Mouse (Mus musculus): ENCODE results near the gene Stk16.
"Not testable (repeated sequence)": the region's sequence is repeated elsewhere in the genome, so short reads cannot be mapped to it uniquely, and the experiment has no call there.

Stk16 gene

DNA sequence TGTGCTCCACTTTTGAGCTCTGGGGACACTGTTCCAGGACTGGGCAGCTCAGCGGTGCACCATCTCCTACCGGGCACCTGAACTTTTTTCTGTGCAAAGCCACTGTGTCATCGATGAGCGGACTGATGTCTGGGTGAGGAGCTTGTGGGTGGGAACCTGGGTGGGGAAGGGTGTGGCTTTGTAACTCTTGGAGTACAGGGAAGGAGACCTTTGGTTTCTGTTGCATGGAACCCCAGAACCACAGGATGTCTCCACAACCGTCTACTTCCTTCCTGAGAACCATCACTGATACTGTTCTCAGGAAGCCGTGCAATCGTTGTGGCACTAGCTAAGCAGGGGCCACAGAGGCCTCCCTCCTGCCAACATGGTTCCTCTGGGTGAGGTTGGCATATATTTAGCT lies 2.5 kb downstream of the Stk16 start:
- no peak for DNase-seq (ENCODE audit: low spot score in 2 of 2)

DNA sequence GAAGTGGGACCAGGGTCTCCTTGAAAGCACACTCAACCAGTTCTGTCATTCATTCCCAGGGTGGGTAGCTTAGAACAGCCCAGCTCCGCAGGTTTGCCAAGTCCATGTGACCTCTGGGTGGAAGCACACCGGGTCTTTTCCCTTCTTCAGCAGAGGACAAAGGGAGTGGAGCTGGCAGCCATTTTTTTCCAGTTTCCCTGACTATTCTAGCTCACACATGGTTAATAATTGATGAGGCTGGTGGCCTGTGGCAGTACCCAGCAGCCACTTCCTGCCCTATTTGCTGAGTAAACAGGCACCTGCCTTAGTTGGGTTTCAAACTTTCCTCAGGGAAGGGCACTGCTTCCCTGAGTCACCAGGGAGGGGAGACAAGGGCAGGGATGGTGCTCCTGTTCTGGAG lies 3.8 kb downstream of the Stk16 start:
- no peak for DNase-seq (ENCODE audit: low spot score in 2 of 2)

DNA sequence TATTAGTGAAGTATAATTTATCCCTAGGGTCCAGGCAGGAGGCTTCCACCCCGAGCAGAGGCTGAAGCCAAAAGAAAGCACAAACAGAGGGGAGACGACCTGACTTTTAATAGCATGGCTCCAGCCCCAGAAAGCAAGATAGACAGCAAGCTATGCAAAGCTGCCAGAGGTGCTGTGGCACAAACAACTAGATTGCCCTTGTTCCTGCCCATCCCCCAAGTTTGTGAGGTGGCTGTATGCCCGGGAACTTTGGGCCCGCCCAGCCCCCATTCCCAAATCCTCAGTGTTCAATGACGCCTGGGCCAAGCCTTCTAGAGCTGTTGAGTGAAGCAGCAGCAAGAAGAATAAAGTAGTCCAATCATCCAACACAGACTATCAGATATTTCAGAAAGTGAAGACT lies 4.2 kb downstream of the Stk16 start:
- DNase-seq (ENCODE audit: low spot score in 2 of 2): no peak

DNA sequence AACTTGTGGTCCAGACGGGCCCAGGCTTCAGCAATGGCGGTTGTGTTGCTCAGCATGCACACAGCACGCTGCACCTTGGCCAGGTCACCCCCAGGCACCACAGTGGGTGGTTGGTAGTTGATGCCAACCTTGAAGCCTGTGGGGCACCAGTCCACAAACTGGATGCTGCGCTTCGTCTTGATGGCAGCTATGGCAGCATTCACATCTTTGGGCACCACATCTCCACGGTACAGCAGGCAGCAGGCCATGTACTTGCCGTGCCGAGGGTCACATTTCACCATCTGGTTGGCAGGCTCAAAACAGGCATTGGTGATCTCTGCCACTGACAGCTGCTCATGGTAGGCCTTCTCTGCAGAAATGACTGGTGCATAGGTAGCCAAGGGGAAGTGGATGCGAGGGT lies 5.1 kb downstream of the Stk16 start:
- DNase-seq (ENCODE audit: low spot score in 2 of 2): no peak

DNA sequence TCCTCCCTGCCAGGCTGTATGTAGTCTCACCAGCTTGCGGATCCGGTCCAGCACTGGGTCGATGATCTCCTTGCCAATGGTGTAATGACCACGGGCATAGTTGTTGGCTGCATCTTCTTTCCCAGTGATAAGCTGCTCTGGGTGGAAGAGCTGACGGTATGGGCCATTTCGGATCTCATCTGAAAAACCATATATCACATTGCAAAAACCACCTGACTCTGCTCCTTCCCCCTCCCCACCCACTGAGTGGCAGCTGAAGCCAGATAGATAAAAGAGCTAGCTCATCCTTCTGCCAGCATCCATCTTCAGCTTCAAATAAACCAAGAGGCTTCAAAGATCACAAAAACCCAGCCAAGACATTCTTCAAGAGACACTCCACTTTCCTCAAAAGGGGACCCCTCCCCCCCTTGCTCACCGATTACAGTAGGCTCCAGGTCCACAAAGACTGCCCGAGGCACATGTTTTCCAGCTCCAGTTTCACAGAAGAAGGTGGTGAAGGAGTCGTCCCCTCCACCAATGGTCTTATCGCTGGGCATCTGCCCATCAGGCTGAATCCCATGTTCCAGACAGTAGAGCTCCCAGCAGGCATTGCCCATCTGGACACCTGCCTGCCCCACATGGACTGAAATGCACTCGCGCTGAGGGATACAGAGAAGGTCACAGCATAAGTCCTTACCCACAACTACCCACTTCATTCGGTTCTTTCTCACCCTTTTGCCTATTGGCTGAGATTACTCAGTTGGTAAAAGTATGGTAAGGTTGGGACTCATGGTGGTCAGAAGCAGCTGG lies 6.4 kb downstream of the Stk16 start:
- no peak for DNase-seq (ENCODE audit: low spot score in 2 of 2)

DNA sequence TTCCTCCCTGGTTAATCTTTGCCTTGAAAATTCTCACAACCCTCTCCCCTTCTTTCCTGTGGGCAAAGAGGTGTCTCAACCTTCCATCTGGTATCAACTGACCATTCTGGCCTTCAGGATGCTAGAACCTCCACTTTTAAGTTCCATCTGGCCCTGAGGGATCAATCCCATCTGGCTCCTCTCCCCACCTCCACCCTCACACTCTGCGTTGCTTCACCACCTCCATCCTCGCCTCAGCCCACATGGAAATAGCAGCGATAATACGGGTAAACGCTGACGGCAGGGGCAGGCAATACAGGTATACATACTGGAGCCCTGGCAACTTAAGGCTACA lies 7.2 kb downstream of the Stk16 start:
- no peak for DNase-seq (ENCODE audit: low spot score in 2 of 2)

DNA sequence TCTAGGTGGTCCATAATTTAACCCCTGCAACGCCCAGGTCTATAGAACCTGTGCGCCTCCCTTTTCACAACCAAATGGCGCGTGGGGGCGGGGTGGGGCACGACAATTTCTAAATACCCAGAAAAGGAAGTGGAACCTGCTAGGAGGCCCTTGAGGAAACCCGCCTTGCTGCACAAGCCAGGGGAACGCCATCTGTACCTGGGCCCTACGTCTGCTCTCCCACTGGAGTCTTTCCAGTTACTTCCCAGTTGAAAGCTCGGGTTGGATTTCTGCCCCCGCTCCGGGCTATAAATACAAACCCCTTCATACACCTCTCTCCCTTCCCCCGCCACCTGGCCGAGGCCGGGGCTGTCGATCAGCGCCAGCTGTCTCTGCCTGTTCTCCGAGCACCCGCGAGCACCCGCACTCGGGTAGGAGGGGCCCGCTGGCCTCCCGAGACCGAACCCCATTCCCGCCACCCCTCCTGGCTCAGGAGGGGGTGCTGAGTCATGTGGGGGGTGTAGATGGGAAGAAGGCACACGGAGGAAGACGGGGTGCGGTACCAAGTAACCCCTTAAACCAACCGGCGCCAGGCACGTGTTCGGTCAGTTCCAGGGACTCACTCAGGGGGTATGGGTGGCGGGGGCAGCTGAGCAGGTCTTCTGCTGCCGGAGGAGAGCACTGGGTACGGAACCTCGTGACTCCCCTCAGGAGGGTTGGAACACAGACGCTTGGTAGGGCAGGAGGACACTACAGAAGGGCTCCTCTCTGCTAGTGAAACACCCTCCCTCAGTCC lies 7.8 kb downstream of the Stk16 start:
- DNase-seq (ENCODE audit: low spot score in 2 of 2): no peak

DNA sequence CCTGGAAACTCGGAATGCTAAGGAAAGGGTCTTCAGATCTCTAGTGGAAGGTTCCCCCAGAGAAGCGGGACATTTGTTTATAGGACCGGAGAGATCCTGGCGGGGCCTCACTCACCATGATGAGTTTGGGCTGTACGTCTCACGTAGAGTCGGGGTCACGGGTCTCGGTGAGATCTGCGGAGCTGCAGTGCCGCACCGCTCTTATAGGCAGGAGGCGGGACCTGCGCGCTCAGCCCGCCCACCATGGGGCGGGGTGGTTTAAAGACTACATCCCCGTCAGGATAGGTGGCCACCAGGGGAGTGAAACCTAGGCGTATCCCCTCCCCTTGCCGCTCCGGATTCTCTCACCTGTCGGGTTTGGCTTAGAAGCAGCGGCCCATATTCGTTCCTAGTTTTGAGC lies 8.4 kb downstream of the Stk16 start:
- DNase-seq (ENCODE audit: low spot score in 2 of 2): peak; percentile 75 to 83

DNA sequence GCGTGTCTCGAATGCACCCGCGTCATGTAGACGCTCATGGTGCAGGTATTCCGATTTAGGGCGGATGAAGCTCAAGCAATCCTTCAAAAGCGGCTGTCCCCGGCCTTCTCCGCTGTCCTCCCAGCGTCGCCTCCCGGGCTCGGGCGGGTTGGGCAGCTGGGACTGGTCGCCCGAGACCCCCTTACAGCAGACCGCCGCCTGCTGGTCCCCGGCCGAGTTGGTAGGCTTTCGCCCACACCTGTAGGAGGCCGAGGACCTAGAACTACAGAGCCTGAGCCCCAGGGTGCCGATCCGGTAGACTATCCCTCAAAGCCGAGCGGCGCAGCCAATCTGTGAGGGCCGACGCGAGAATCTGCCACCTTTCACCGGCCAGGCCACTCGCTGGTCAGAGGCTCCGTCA lies 8.9 kb downstream of the Stk16 start, which contains the start of gene Tuba4a:
TSS of gene Tuba4a (minus strand) at position 335 of the 400 bp plus-strand sequence.
- no peak for DNase-seq (ENCODE audit: low spot score in 2 of 2)

DNA sequence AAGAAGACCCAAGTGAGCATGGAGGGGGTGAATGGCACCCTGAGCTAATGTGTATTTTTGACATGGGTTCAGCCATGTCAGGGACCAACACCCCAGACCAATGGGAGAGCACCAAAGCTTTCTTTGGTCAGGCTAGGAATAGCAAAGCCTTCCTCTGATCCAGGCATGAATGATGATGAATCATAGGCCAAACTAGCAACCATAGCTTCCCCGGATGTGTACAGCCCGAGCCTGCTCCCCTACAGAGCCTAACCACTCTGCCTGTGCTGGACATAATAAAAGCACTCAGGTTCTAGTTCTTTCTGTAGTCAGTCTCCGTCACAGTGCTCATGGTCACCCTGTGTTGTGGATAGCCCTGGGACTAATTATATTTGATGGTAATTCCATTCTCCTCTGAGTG lies 10.9 kb downstream of the Stk16 start:
- DNase-seq (ENCODE audit: low spot score in 2 of 2): no peak

DNA sequence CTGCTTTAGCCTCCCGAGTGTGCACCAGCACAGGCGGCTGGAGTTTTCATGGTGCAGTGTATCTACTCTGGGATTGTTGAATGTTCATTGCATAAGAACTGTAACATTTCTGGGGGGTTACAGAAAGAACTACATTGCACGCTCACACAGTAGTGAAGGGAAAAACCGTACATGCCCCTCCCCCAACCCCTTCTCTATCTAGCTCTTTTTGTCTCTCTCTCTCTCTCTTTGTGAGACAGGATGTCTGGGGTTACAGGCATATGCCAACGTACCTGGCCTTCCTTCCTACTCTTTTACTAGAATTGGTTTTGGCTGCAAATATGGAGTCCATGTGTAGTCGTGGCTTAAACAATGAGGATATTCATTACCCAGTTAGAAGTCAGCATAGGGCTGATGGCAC lies 12.3 kb downstream of the Stk16 start:
- DNase-seq (ENCODE audit: low spot score in 2 of 2): no peak

DNA sequence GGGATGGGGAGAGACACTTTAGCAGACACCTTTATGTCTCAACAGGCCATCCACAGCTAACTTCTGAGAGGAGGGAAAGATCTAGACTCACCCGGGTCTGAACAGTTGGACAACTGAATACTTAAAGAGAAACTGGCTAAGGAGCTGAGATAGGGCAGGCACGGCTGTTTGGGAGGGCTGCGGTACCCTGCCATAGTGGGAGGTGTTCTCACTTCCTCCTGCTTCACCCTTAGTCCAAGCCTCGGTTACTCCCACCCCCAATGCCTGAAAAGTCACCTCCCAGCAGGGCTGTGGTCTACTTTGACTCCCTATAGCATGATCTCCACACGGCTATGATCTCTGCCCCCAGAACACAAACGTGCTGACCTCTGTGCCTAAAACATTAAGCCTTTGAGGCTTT lies 12.9 kb downstream of the Stk16 start:
- DNase-seq (ENCODE audit: low spot score in 2 of 2): no peak

DNA sequence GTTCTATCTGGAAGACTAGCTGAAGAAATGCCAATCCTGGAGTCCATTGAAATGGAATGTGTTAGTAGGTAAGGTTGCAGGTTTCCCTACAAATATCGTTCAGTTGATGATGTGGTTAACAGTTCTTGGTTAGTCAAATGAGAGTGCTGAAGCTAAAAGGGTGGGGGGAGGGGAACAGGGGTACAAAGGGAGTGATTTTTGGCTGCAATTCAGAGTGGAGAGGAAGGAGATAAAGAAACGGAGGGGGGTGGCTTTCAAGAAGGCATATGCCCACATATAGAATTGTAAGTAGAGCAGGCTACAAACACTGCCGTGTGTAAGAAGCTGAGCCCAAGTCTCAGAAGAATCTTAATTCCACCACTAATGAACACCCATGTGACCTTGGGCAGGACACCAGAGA lies 14.8 kb downstream of the Stk16 start:
- no peak for DNase-seq (ENCODE audit: low spot score in 2 of 2)

DNA sequence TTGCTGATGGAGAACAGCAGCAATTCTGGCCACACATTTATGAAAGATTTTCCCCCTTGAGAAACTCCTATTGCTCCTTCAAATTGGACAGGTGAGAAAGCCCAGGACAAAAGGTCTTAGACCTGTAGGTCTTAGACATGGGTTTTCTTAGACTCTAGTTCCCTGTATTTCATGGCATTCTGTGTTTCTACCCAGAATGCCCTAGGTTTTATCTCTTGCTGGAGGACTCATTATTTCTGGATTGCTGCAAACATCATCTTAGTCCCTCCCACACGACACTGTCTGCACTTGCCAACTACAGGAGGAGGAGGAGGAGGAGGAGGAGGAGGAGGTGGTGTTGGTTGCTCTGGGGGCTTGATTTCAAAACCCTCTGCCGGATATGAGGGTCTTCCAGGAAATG lies 15.5 kb downstream of the Stk16 start:
- no peak for DNase-seq (ENCODE audit: low spot score in 2 of 2)

DNA sequence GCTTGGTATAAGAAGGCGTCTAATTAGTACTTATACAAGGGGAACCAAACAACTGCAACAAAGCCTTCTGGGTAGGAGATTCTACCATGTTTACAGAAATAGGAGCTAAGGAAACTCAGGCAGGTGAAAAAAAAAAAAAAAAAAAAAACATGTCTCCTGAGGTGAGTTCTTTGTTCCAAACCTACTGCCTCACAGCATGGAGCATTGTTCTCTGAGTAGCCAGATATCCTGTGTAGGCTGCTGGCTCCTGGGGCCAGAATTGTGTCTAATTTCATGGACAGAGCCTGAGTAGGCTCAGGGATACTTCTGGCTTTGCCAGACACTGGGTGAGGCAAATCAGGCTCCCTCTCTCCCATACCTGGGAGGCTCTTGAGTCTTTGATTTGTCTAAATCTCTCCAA lies 17.0 kb downstream of the Stk16 start:
- no peak for DNase-seq (ENCODE audit: low spot score in 2 of 2)

DNA sequence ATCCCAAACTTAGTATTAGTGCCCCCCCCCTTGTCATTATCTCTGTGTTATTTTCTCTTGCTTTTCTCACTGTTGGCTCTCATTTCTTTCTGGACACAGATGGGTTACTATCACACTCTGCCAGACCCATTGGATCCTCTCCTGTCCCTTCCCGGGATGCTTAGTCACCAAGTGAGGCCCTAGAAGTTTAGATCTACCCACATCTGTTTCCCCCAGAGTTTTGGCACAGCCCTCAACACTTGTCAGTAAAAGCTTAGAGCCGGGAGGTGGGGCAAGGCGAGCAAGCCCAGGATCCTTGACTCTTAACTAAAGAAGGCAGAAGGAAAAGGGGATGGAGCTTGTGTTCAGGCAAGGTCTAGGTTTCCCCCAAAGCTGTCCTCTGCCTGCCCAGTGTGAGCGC lies 18.5 kb downstream of the Stk16 start:
- no peak for DNase-seq (ENCODE audit: low spot score in 2 of 2)

DNA sequence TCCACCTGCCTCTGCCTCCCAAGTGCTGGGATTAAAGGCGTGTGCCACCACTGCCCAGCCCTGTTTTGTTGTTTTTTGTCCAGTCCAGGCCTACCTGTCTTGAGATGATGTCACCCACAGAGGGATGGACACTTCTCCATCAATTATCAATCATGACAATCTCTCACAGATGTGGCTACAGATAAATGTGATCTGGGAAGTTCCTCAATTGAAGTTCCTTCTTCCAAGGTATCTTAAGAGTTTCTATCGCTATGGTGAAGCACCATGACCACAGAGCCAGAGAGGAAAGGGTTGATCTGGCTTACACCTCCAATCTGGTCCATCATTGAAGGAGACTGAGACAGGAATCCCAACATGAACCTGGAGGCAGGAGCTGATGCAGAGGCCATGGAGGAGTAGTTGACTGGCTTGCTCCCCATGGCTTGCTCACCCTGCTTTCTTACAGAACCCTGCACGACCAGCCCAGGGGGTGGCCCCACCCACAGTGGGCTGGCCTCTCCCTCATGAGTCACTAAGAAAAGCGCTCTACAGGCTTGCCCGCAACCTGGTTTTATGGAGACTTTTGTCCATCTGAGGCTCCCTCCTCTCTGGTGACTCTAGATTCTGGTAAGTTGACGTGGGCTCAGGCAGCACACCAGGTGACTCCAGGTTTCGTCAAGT lies 19.8 kb downstream of the Stk16 start:
- no peak for DNase-seq (ENCODE audit: low spot score in 2 of 2)

DNA sequence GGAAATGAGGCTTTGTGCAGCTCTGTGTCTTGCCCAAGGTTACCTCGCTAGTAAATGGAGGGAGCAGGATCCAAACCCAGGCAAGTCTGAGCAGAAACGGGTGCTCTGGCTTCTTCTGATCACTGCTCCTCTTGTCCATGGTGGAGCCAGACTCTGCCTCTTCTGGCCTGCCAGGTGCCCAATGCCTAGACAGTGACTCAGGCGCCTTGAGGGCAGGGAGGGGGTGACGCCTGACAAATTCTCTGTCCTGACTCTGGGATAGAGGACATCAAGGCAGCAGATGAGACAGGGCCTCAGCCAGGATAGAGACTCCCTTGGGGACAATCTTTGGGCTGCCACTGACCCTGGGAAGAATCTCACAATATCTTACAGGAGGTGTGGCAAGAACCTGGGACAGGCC lies 20.6 kb downstream of the Stk16 start:
- no peak for DNase-seq (ENCODE audit: low spot score in 2 of 2)

DNA sequence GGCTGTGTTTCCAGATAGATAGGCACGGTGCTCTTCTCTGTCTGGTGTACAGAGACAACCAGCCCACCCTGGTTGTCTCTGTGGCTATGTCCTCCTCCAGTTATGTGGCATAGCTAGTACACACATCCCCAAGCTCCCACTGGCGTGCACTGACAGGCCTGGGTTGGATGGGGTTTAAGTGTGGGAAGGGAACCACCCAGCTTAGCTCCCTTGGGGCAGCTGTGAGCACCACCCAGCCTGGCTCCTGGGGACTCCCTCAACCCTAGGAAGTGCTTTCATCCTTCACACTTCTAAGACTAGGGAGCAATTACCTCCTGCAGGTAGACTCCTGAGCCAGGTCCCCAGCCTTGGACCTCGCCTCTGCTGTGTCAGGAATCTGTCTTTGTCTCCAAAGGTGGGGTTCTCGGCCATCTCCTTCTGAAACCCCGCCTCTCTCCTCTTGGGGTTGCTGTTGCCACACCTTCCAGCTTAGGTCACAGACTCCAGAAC lies 21.1 kb downstream of the Stk16 start, which contains the start of gene A630095N17Rik:
TSS of gene A630095N17Rik (minus strand) at position 439 of the 489 bp plus-strand sequence.
- DNase-seq (ENCODE audit: low spot score in 2 of 2): no peak

DNA sequence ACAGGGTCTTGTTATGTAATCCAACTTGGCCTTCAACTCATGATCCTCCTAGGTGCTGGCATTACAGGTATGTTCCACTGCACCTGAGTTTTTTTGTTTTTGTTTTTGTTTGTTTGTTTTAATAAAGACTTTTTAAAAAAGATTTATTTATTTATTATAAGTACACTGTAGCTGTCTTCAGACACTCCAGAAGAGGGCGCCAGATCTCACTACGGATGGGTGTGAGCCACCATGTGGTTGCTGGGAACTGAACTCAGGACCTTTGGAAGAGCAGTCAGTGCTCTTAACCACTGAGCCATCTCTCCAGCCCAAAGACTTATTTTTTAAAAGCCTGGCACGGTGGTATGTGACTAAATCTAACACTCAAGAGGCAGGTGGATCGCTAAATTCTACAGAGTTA lies 21.9 kb downstream of the Stk16 start:
- DNase-seq (ENCODE audit: low spot score in 2 of 2): not testable (repeated sequence)

DNA sequence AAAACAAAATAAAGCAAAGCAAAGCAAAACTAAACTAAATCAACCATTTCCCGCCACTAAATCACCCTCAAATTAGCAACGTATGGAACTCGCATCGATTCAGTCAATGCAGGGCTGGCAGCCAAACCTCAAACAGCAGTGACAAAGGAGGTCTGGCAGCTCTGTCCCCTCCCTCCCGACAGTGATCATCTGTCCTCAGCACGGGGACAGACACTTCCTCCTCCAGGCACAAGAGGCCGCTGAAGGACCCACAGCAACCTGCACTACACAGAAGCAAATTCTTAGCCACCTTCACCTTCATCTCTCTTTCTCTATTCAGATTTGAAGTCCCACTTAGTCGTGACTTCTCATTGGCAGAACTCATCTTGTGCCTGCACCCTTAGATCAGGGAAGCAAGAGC lies 24.0 kb downstream of the Stk16 start:
- DNase-seq (ENCODE audit: low spot score in 2 of 2): no peak

Data from urinary bladder, postnatal 4 days (tissue).